Mouse (Mus musculus): ENCODE measurements around the gene Nutf2. TPM values are rescaled to one million over a fixed set of nuclear protein-coding genes. Genes with fewer than 3 reads are reported as not detected.

The Nutf2 gene
- polyA plus RNA-seq, 1 experiment = 141 TPM

GRCm38 (mm10) chr8:105855248-105856167, 4.9 kb upstream of the Nutf2 start:
- TF ChIP-seq TCF12 (IDR thresholded peaks at IDR 0.05; ENCODE audit: insufficient read depth, poor library complexity, severe bottlenecking) = no peak
- TF ChIP-seq REST (IDR thresholded peaks at IDR 0.05; ENCODE audit: insufficient read depth, insufficient read length) = no peak
- TF ChIP-seq POLR2AphosphoS2 (IDR thresholded peaks at IDR 0.05; ENCODE audit: insufficient read length, low read depth) = no peak
- TF ChIP-seq SRF (IDR thresholded peaks at IDR 0.05; ENCODE audit: control insufficient read depth, insufficient read length, low read depth) = peak; percentile 14
- no peak for TF ChIP-seq POLR2A (IDR thresholded peaks at IDR 0.05; ENCODE audit: insufficient read length, low read depth)
- peak in 1 of 3 experiments; percentile 36 for TF ChIP-seq MYOG (IDR thresholded peaks at IDR 0.05; ENCODE audit: control insufficient read depth in 1 of 3, insufficient read depth in 1 of 3, insufficient read length in 2 of 3, low read depth in 2 of 3)
- no peak for TF ChIP-seq CEBPB (IDR thresholded peaks at IDR 0.05; ENCODE audit: insufficient read depth, poor library complexity, severe bottlenecking)
- TF ChIP-seq MAX (IDR thresholded peaks at IDR 0.05; ENCODE audit: low read depth) = no peak
- no peak for TF ChIP-seq E2F4 (IDR thresholded peaks at IDR 0.05; ENCODE audit: insufficient read depth)
- peak in 2 of 3 experiments; percentile 14 to 61 for TF ChIP-seq MYOD1 (IDR thresholded peaks at IDR 0.05; ENCODE audit: control insufficient read depth in 1 of 3, insufficient read length in 2 of 3, low read depth in 2 of 3)
- no peak for TF ChIP-seq USF1 (IDR thresholded peaks at IDR 0.05; ENCODE audit: low read depth)
- no peak for TF ChIP-seq TCF3 (IDR thresholded peaks at IDR 0.05; ENCODE audit: insufficient read length, low read depth)
- peak overlapping the region; percentile 95 for H3K4me2 ChIP-seq (ENCODE audit: low read depth)
- H3K36me3 ChIP-seq (ENCODE audit: control insufficient read depth, insufficient read depth) = no peaks in the 10 kb centered on the region
- peak overlapping the region; percentile 76 for H3K4me3 ChIP-seq
- peaks cover 51% of the 10 kb centered on the region for H3K79me2 ChIP-seq (ENCODE audit: control insufficient read depth, insufficient read depth)
- H3K27me3 ChIP-seq (ENCODE audit: control insufficient read depth, insufficient read depth, insufficient read length) = no peaks in the 10 kb centered on the region
- H3ac ChIP-seq (ENCODE audit: control insufficient read depth, insufficient read length) = peak overlapping the region; percentile 86

DNA sequence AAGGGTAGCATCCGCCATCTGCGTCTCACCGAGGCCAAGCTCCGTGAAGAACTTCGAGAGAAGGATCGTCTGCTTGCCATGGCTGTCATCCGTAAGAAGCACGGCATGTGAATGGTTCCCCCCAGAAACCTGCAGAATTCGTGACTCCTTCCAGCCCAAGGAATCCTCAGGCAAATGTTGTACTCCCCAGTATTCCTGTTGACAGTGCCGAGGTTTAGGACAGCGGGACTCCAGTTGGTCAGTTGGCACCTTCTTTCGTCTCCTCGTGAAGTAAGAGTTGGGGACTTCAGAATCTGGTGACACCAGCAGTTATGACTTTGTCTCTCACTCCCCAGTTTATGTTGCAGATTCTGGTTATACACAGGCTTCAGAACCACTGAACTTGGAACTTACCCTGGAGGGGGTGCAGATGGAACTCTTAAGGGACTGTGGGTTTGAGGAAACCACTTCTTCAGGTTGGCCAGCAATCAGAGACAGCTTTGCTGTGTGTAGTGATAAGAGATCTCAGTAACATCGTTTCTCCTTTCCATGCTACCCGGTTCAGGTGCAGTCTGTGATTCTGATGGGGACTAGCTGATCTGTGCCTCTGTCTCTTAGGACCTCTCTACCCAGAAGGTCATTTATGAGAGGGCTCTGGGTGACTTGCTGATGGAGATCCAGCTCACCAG, 4.1 kb upstream of the Nutf2 start:
- Histone ChIP-seq H3K4me2 (ENCODE audit: low read depth) (peak overlapping the region; percentile 95), H3K27me3 (ENCODE audit: control insufficient read depth, insufficient read depth, insufficient read length) (no peaks in the 10 kb centered on the region), H3K79me2 (ENCODE audit: control insufficient read depth, insufficient read depth) (peaks cover 50% of the 10 kb centered on the region), H3ac (ENCODE audit: control insufficient read depth, insufficient read length) (peak overlapping the region; percentile 86), H3K4me3 (peak overlapping the region; percentile 76), H3K36me3 (ENCODE audit: control insufficient read depth, insufficient read depth) (no peaks in the 10 kb centered on the region)
- TF ChIP-seq REST (IDR thresholded peaks at IDR 0.05; ENCODE audit: insufficient read depth, insufficient read length) (no peak), SRF (IDR thresholded peaks at IDR 0.05; ENCODE audit: control insufficient read depth, insufficient read length, low read depth) (no peak), POLR2AphosphoS2 (IDR thresholded peaks at IDR 0.05; ENCODE audit: insufficient read length, low read depth) (no peak), MYOD1 (IDR thresholded peaks at IDR 0.05; ENCODE audit: control insufficient read depth in 1 of 3, insufficient read length in 2 of 3, low read depth in 2 of 3) (no peak), TCF12 (IDR thresholded peaks at IDR 0.05; ENCODE audit: insufficient read depth, poor library complexity, severe bottlenecking) (no peak), USF1 (IDR thresholded peaks at IDR 0.05; ENCODE audit: low read depth) (no peak), E2F4 (IDR thresholded peaks at IDR 0.05; ENCODE audit: insufficient read depth) (no peak), MAX (IDR thresholded peaks at IDR 0.05; ENCODE audit: low read depth) (no peak)

- no peaks in the 10 kb centered on the region for H3K27me3 ChIP-seq (ENCODE audit: control insufficient read depth, insufficient read depth, insufficient read length)
- H3K4me3 ChIP-seq = no peak overlapping the region
- TF ChIP-seq TCF12 (IDR thresholded peaks at IDR 0.05; ENCODE audit: insufficient read depth, poor library complexity, severe bottlenecking) (no peak), MYOG (IDR thresholded peaks at IDR 0.05; ENCODE audit: control insufficient read depth in 1 of 3, insufficient read depth in 1 of 3, insufficient read length in 2 of 3, low read depth in 2 of 3) (no peak), REST (IDR thresholded peaks at IDR 0.05; ENCODE audit: insufficient read depth, insufficient read length) (no peak), TCF3 (IDR thresholded peaks at IDR 0.05; ENCODE audit: insufficient read length, low read depth) (no peak), POLR2A (IDR thresholded peaks at IDR 0.05; ENCODE audit: insufficient read length, low read depth) (no peak), POLR2AphosphoS2 (IDR thresholded peaks at IDR 0.05; ENCODE audit: insufficient read length, low read depth) (no peak), E2F4 (IDR thresholded peaks at IDR 0.05; ENCODE audit: insufficient read depth) (no peak), USF1 (IDR thresholded peaks at IDR 0.05; ENCODE audit: low read depth) (no peak)
- no peak overlapping the region for H3ac ChIP-seq (ENCODE audit: control insufficient read depth, insufficient read length)
- H3K4me2 ChIP-seq (ENCODE audit: low read depth) = no peak overlapping the region
- H3K36me3 ChIP-seq (ENCODE audit: control insufficient read depth, insufficient read depth) = no peaks in the 10 kb centered on the region
- peaks cover 69% of the 10 kb centered on the region for H3K79me2 ChIP-seq (ENCODE audit: control insufficient read depth, insufficient read depth)
Measured at GRCm38 (mm10) chr8:105858495-105858894, 1.9 kb upstream of the Nutf2 start.

DNA sequence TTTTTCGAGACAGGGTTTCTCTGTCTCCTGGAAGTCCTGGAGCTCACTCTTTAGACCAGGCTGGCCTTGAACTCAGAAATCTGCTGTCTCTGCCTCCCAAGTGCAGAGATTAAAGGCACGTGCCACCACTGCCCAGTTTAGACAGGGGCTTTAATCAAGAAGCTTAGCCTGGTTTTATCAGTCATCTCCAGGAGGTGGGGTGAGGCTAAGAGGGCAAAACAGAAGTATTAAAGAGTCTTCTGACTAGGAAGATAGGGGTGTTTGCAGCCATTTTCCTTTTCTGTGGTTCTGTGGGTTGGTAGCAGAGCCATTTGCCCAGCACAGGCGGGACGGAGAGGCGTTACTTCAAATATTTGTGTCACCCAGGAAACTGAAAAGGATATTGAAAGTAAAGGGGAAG, 1.1 kb upstream of the Nutf2 start:
- Histone ChIP-seq H3K27me3 (ENCODE audit: control insufficient read depth, insufficient read depth, insufficient read length) (no peaks in the 10 kb centered on the region), H3K4me2 (ENCODE audit: low read depth) (peak overlapping the region; percentile 89), H3K4me3 (peak overlapping the region; percentile 82), H3K79me2 (ENCODE audit: control insufficient read depth, insufficient read depth) (peaks cover 78% of the 10 kb centered on the region), H3ac (ENCODE audit: control insufficient read depth, insufficient read length) (no peak overlapping the region), H3K36me3 (ENCODE audit: control insufficient read depth, insufficient read depth) (no peaks in the 10 kb centered on the region)
- TF ChIP-seq E2F4 (IDR thresholded peaks at IDR 0.05; ENCODE audit: insufficient read depth) (no peak), MAX (IDR thresholded peaks at IDR 0.05; ENCODE audit: low read depth) (no peak), SRF (IDR thresholded peaks at IDR 0.05; ENCODE audit: control insufficient read depth, insufficient read length, low read depth) (no peak), USF1 (IDR thresholded peaks at IDR 0.05; ENCODE audit: low read depth) (no peak), CEBPB (IDR thresholded peaks at IDR 0.05; ENCODE audit: insufficient read depth, poor library complexity, severe bottlenecking) (no peak)

Measured in myocyte (in vitro differentiated cells).